19 mouse cellular contexts compared by ENCODE assay signal in genomic region chr1:89416929-89417328, GRCm38 (mm10). TPM values are rescaled to one million over a fixed set of nuclear protein-coding genes. Genes with fewer than 3 reads are reported as not detected.
DNase-seq lines count a peak whose midpoint lies in the region.
"Had no signal": no experiment of that assay in that cellular context is flagged by ENCODE, and none has a peak within 500 bp of the region (broad histone marks: within the 10 kb centered on the region; RNA-seq: fewer than 3 reads in every experiment).

No protein-coding gene starts in this region.

- peak; percentile 26 for DNase-seq in adrenal gland, postnatal 14 days
- DNase-seq in adrenal gland, postnatal 10 days: no peak
- DNase-seq in brain, adult 2 months (ENCODE audit: low read depth, low spot score): peak; percentile 94
- peak; percentile 49 for DNase-seq in layer of hippocampus, adult 9-11 months
- DNase-seq in right cerebral cortex, adult 2 months (ENCODE audit: low spot score in 2 of 2): peak; percentile 71 to 77
- no peak for DNase-seq in cerebellum, adult 11-12 months
- DNase-seq in kidney, postnatal 14 days: no peak
- no peak for DNase-seq in thymus, postnatal 4 days
- DNase-seq: adrenal gland, adult 8-10 months; cerebellum, adult 9-10 months; forebrain, postnatal 0 days; gastrocnemius, postnatal 36 days; heart, postnatal 4 days; kidney, adult 11 months; kidney, postnatal 10 days; liver, embryonic 13.5 days; midbrain, embryonic 14.5 days; thymus, postnatal 25 days had no signal

RNA-seq across cellular contexts. Expression of gene Agap1, which starts 37.7 kb away (rescaled TPM):
- 56.2 and 57.6 TPM in 2 replicates for total RNA-seq in adrenal gland, postnatal 14 days (2021)
- 10 to 100 TPM; 48.5 to 58.7 TPM for total RNA-seq in adrenal gland, postnatal 10 days (2021)
- total RNA-seq: CH12.LX had no signal

Comparison
In these comparisons a context has a peak if more than half of its experiments do, and no peak if none do; other contexts are left out.
1. DNase-seq: peak in adrenal gland, postnatal 14 days (single experiment), brain, adult 2 months (single experiment), layer of hippocampus, adult 9-11 months (single experiment) and right cerebral cortex, adult 2 months (2 of 2); none in adrenal gland, postnatal 10 days (single experiment), cerebellum, adult 11-12 months (single experiment), kidney, postnatal 14 days (single experiment) and thymus, postnatal 4 days (single experiment).